Mouse (Mus musculus): Measurements from ENCODE around the gene Gabrb1.

Gabrb1 gene
- long read RNA-seq, experiment 1, full-length matches to known transcripts = 1 of 2 reads
- long read RNA-seq, experiment 1, partial matches to known transcripts = 0 of 2 reads
- long read RNA-seq, experiment 1, other reads (novel, unspliced or antisense) = 1 of 2 reads
- long read RNA-seq, experiment 2, partial matches to known transcripts = 1 of 1 reads
- long read RNA-seq, experiment 2, other reads (novel, unspliced or antisense) = 0 of 1 reads

GRCm38 (mm10) chr5:71657482-71658114 lies at the start of gene Gabrb1:
Gabrb1 (plus strand) TSS chr5:71658113.
- intact Hi-C loops (cut with DNase I) = no loop called here

DNA sequence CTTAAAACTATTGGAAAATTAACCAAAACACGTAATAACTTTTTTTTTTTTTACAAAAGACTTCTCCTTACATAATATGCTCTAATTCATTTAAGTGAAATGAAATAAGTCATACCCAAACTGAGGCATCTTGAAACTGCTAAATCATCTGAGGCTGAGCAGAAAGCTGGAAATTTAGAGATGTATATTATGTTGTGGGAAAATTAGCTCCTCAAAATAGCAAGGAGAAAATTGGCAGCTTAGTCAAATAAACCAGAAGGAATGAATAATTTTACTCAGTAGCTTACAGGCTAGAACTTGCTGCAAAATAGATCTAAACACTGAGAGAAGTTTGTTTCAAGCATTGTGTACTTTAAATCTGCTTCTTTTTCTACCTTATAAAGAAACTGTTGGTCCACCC lies 49.2 kb upstream of the Gabrb1 start:
- intact Hi-C loops (cut with DNase I) = no loop called here

GRCm38 (mm10) chr5:71614311-71614710 lies 43.6 kb upstream of the Gabrb1 start:
- intact Hi-C loops (cut with DNase I) = no loop called here

DNA sequence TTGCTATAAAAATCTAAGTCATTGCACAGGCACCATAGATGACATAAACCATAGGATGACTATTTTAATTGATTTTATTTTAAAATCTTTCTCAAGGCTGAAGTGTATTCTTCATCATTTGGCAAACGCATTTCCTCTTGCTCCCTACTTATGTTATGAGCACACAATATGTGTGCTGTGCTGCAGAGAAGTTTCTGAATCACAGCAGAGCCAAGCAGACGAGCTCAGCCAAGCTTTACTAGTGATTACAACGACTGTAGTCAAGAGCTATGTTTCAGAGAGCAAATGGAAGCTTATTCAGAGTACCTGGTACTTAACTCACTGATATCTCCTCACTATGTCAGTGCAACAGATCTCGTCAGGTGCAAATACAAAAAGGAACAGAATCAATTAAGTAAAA lies 41.2 kb upstream of the Gabrb1 start:
- intact Hi-C loops (cut with DNase I) = no loop called here

GRCm38 (mm10) chr5:71627820-71628219 lies 30.1 kb upstream of the Gabrb1 start:
- intact Hi-C loops (cut with DNase I) = no loop called here

- intact Hi-C loops (cut with DNase I) = no loop called here
Observed at GRCm38 (mm10) chr5:71639804-71640203, 18.1 kb upstream of the Gabrb1 start.

GRCm38 (mm10) chr5:71648108-71648507 lies 9.8 kb upstream of the Gabrb1 start:
- intact Hi-C loops (cut with DNase I) = no loop called here

GRCm38 (mm10) chr5:71654056-71654455 lies 3.9 kb upstream of the Gabrb1 start:
- intact Hi-C loops (cut with DNase I) = no loop called here

DNA sequence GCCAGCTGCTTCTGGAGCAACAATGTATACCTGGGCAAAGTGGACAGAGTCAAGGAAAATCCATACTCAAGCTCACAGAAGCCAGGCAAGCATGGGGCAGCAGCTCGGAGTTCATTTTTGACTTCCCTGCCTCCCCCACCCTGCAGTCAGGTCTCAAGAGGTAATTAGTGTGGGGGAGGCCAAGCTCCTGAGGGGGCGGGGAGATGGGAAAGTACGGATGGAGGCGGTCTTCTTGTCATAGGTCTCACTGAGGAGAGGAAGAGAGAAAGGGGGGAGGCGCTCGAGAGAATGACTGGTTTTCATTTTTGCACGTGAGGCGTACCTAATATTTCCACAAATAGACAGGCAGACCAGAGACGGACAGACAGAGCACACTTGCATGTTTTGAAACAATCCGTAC lies 1.1 kb upstream of the Gabrb1 start:
- intact Hi-C loops (cut with DNase I) = no loop called here

GRCm38 (mm10) chr5:71658115-71658497 lies 193 bp downstream of the Gabrb1 start, which contains the start of gene Gabra4:
Gabra4 (minus strand) TSS chr5:71658308.
- intact Hi-C loops (cut with DNase I) = no loop called here

DNA sequence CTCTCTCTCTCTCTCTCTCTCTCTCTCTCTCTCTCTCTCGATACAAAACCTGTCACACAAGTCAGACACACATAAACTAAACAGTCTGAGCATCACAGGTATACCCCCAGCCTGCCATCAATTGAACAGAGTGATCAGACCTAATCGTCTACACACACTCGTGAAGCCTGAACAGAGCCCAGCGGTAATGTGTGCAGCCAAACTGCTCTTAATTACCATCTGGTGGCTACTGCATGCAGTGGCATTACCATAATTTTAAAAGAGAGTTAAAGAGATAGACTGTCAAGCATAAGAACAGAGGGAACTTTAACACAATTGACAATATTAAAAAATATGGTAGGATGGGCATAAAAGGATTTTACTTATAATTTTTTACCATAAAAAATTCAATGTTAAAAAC lies 7.7 kb downstream of the Gabrb1 start:
- intact Hi-C loops (cut with DNase I) = no loop called here

DNA sequence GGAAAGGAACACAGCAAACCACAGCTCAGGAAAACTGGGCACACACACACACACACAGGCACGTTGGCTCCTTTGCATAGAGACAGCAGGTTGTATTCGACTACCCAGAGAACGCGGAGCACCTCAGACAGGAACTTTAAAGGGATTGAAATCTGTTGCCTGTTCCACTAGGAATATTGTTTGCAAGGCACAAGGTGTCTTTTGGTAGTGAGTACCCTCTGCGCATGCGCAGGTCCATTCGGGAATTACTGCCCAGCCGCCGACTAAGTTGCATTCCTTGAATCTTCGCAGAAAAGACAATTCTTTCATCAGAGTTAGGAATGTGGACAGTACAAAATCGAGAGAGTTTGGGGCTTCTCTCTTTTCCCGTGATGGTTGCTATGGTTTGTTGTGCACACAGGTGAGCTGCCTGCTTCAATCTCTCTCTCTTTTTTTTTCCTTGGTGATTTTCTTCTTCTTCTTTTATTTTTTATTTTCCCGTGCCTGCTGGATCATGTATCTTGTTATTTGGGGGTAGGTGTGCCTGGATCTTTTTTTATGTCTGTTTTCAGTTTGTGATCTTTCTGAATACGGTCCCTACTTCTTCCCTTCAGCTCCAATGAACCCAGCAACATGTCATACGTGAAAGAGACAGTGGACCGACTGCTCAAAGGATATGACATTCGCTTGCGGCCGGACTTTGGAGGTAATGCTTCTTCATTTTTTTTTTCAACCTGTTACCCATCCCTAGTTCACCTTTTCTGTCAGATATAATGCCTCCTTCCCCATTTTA lies 42.0 kb downstream of the Gabrb1 start:
- intact Hi-C loops (cut with DNase I) = loop anchor here (10.0 kb wide), 1 partner anchor 155 kb away; the partner anchor contains the start of gene Cox7b2

- intact Hi-C loops (cut with DNase I) = no loop called here
Observed at GRCm38 (mm10) chr5:71700468-71701272, 42.8 kb downstream of the Gabrb1 start.

DNA sequence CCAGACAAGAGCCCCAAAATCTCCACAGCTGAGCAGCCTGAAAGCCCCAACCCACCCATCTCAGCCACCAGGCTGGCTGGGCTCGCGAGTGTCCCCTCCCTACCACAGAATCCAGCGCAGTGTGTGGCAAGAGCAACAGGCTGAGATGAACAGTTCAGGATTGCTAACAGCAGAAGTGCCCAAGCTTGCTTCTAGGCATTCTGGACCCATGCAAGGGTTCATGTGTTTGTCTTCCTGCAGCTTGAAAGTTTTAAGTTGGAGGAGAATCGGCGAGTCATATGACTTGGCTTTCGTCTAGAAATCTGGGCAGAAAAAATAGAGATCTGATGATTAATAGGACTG lies 43.3 kb downstream of the Gabrb1 start:
- intact Hi-C loops (cut with DNase I) = no loop called here

GRCm38 (mm10) chr5:71732931-71733792 lies 75.2 kb downstream of the Gabrb1 start:
- intact Hi-C loops (cut with DNase I) = no loop called here

DNA sequence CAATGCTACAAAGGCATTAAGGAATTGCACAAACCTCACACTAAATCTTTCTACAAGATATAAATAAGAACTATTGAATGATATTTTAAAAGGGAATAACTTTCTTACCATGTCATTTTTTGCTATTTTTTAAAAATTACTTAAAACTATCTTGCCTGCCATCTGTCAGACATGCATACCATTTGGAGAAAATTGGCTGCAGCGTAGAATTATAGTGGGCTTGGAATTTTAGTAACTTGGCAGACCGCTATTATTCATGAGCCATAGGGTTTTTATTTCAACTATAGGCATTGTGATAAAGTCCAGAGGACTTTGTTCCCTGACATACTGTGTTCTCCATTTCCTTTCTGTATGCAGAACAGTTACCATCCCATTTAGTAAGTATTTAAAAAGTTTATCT lies 89.5 kb downstream of the Gabrb1 start:
- intact Hi-C loops (cut with DNase I) = no loop called here

- intact Hi-C loops (cut with DNase I) = no loop called here
Observed at GRCm38 (mm10) chr5:71753966-71754365, 96.1 kb downstream of the Gabrb1 start.

DNA sequence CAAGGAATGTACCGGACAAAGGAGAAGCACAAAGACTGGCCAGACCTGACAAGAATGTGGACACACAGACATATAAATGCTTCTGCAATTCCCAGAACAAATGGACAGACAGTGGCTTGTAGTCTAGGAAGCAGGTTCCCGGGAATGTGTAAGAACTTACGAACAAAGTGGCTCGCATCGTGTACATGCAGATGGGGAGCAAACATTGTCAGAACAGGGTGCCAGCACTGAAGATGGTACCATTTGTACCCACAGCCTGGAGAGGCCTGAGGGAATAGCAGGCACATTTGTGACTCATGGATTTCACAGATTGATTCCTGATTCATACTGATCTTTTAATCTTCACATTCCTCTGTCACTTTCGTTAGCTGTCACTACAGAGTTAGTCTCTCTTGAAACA lies 103.2 kb downstream of the Gabrb1 start:
- intact Hi-C loops (cut with DNase I) = no loop called here

- intact Hi-C loops (cut with DNase I) = no loop called here
Observed at GRCm38 (mm10) chr5:71781514-71782179, 123.7 kb downstream of the Gabrb1 start.

DNA sequence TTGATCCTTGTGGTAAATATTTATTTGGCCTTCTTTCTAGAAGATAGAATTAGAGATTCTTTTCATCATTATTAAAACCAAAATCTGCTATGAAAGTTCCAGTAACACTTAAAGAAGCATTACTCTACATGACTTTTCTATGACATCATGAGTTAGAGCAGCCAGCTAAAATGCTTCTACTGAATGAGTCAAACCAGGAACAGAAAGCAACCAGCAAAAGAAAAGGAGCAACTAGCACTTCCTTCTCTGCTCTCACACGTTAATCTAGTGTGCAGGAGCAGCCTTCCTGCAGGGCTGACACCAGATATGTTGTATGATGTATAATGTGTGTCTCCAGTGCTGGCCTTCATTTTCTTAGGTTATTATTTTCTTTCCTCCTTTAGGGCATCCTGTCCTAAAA lies 164.9 kb downstream of the Gabrb1 start:
- intact Hi-C loops (cut with DNase I) = no loop called here
